Mouse (Mus musculus): Measurements from ENCODE around the gene Shkbp1. TPM values are rescaled to one million over a fixed set of nuclear protein-coding genes. Genes with fewer than 3 reads are reported as not detected.
A peak's percentile ranks its signal among the peaks of the same experiment; 100 is the strongest.

The Shkbp1 gene
- 10 to 100 TPM; 13.8 to 17.5 TPM for total RNA-seq (2021)

DNA sequence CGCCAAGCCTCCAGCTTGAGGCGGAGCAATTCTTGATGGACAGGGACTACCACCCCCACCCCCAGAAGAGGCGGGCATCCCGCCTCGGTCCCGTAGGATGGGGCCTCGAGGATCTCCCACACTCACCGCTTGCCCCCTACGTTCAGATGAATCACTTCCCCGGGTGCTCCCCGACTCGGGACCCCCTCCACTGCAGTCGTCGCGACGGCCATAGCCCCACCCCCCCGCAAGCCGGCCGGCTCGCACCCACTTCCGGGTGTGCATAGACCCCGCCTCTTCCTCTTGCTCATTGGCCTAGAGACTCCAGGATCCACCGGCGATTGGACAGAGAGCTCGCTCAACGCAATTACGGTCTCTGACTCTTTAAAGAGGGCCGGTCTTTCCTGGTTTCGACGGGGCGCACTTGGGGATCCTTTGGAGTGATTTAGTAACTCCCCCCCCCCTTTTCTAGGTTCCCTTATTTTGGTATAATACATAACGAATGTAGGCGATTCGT lies at the start of gene Shkbp1:
Gene Shkbp1, minus strand, starts transcription at position 275 of the 496 bp plus-strand sequence.
- intact Hi-C loops (cut with DNase I) = no loop called here
- peak; percentile 91 to 93 for DNase-seq

DNA sequence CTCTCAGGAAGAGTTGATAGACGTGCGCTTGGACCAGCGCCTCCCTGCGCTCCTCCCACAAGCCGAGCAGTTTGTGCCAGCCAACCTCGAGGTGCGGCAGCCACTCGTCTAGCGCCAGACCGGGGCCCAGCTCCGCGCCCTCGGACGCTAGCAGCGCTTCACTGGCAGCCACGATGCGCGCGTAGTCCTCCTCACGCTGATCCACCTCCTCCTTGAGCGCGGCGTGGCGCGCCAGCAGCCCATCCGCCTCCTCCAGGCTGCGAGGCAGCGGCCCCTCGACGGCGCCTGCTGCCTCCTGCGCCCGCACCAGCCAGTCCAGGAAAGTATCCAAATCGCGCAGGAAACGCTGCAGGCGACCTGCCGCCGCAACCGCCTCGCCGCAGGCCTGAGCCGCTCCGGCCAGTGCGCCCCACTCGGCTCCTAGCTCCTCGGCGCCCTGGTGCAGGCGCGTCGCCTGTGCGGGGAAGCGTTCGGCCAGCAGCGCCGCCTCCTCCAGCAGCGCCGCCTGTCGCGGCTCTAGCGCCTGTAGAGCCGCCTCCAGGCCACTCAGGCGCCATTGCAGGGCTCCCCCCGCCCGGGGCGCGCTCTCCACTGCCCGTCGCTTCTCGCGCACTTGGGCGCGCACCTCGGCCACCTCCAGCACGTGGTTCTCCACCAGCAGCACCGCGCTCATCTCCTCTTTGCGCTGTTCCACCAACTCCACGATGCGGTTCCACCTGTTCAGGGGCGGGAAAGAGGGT lies 48.6 kb upstream of the Shkbp1 start:
- intact Hi-C loops (cut with DNase I) = no loop called here
- DNase-seq = peak in 1 of 2 experiments; percentile 2

DNA sequence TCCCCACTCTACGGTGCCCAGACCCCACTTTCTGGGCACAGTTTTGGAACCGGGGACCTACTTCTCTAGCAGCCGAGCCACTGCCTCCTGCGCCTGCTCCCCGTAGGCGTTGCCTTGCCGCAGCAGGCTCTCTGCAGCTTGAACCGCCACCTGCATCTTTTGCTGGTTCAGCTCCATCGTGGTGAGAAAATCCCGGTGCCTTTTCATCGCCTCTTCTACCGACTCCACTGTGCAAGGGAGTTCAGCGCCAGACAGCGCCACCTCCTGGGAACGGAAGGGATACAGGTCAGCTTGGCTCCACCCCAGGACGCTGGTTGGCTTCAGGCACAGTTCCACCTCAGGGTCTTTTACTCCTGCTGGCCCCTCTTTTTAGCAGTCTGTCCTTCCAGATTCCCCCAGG lies 46.9 kb upstream of the Shkbp1 start:
- peak; percentile 54 to 74 for DNase-seq
- intact Hi-C loops (cut with DNase I) = no loop called here

DNA sequence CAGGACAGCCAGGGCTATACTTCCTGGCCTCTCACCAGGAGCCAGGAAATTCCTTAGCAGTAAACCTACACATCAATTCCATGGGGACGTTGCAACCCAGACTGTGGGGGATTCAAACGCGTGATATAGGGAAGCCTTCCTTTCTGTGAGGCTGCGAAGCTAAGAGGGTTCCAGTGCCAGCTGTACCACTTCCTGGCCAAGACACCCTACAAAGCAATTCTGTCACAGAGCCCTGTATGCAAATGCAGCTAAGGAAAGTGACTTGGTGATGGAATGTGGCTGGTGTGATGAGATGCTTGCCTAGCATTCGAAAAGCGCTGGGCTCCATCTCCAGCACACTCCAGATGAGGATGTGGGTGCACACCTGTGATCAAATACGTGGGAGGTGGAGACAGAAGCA lies 44.7 kb upstream of the Shkbp1 start:
- DNase-seq = no peak
- intact Hi-C loops (cut with DNase I) = no loop called here

DNA sequence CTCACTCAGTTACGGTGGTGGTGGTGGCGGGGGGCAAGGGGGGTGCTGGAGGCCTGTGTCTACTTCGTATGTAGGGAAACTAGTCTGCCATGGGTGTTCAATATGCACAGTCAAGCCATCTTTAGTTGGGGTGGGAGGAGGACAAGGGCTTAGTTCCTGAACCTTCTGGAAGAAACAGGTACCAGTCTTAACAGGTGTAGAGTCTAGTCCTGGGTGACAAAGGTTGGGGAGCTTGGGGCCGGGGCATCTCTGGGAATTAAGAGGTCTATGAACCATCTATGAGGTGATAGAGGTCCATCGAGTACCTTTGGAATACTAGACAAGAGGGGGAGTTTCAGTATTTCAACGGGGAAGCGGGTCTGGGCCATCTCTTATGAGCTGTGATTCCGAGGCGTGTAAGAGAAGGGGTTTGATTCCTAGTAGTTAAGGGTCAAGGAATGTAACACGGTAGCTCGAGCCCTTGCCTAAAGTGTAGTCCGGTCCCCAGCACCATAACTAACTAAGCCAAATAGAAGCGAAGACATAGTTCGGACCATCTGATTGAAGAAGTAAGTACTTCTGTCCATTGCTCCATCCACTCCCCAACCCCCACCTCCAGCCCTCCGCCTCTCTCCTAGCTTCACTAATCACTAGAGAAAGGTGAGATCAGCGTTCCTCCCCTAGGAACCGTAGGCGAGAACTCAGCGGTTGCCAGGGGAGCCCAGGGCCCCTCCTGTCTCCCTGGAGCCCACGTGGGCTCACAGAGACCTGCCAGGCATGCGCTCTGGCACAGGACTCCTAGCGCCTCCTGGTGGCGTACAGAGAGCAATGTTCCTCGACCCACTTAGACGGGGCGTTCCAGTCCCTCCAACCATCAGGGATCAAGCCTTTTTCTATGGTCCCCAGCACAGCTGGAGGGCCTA lies 41.5 kb upstream of the Shkbp1 start:
- peak; percentile 9 to 46 for DNase-seq
- intact Hi-C loops (cut with DNase I) = no loop called here

DNA sequence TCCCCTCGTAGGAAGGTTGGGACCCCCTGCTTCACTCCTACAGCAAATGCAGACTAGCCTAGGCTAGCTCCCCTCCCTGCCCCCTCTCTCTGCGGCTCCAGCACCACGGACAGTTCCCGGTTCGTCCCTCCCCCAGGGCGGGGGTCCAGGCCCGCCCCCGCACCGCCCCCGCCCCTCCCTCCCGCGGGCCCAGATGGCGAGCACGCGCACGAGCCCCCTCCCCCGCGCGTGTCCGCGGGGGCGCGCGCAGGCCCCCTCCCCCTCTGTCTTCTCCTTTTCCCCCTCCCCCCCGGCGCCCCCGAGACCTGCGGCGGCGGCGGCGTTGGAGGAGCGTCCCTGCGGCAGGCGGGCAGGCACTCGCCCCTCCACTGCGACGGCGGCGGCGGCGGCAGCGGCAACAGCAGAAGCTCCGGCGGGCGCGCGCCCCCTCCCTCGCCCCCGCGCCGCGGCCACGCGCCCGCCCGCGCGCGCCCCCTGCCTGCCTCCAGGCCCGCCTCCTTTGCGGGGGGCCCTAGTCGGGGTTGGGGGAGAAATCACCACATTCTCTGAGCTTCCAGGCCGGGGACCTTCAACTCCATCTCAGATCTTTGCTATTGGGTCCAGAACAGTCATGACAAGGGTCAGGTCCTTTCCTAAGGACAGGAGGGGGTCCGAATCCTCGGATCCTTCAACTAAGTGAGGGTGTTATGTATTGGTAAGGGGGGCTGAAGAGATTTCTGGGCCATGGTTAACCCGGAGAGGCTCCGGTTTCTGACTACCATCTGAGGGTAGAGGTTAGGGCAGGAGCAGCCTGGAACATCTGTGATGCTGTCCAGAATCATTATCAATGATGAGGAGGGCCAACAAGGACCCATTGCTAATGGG lies 40.6 kb upstream of the Shkbp1 start:
- intact Hi-C loops (cut with DNase I) = no loop called here
- peak; percentile 8 to 48 for DNase-seq

DNA sequence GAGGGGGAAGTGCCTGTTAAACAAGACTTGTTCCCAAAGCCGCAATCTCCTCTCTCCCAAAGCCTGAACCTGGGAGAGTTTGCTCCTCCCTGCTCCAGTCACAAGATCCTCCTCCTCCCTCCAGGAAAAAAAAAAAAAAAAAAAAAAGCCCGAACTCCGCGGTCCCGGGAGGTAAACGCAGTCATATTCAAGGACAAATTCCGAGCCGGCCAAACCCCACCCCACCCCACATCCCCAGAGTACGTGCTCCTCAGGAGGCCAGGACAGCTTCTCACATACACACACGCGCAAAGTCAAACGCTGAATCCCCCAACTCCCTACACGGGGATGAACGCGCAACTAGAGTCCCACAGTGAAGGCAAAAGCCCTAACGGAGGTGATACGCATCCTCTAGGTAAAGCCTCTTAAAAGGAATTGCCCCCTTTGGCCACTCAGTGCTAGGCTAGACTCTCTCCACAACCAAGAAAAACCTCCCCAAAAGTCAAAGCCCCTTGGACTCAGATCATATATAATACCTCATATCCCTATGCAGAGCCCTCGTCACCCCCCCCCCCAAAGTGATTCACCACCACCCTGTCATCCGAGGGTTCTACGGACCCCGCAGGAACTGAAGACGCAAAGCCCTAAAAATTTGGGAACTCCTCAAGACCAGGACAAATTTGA lies 39.8 kb upstream of the Shkbp1 start:
- no peak for DNase-seq
- intact Hi-C loops (cut with DNase I) = no loop called here

DNA sequence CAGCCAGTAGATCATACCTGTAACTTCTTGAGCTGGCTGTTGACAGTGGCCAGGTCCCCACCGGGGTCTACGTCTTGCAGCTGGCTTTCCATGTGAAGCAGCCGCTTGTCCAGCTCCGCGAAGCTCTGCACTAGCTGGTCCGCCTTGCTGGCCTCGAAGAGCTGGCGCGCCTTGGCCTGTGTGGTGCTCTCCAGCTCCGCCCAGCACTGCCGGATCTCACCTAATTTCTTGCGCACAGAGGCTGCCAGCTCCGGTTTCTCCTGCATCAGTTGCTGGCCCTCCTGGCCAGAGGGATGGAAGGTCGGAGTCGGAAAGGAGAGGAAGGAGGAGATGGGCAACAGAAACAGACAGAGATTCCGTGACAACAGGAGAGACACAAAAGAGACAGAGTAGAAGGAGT lies 35.6 kb upstream of the Shkbp1 start:
- DNase-seq = no peak
- intact Hi-C loops (cut with DNase I) = no loop called here

DNA sequence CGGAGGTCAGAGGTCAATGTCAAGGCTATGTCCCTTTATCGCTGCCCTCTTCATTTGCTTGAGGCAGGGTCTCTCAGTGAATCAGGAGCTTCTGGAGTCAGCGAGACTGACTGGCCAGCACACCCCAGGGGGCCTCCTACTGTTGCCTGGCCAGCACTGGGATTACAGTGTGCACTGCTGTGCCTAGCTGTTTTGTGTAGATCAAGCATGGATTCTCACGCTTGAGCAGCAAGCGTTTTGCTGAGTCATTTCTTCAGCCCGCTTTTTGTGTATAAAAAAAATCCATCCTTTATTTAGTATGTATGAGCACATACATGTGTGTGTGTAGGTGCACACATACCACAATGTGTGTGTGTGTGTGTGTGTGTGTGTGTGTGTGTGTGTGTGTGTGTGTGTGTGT lies 33.4 kb upstream of the Shkbp1 start:
- no peak for DNase-seq
- intact Hi-C loops (cut with DNase I) = no loop called here

DNA sequence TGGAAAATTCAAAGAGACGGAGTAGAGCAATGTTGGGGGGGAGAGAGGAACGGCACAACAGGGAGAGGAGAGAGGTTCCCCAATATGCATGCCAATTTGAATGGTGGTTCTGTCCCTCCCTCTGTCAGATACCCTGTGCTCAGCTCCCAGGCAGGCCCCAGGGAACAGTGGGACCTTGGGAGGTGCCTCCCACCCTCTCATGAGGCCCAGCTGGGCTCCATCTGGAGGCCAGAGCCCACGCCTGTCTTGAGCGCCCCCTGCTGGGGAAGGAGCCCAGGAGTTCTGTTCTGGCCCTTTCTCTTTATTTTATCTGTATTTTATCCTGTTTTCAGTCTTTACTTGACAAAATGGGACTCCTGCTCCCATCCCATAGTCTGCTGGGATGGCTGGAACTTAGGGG lies 28.9 kb upstream of the Shkbp1 start:
- intact Hi-C loops (cut with DNase I) = loop anchor here (1.0 kb wide), 1 partner anchor 48 kb away; no protein-coding TSS in a partner anchor

DNA sequence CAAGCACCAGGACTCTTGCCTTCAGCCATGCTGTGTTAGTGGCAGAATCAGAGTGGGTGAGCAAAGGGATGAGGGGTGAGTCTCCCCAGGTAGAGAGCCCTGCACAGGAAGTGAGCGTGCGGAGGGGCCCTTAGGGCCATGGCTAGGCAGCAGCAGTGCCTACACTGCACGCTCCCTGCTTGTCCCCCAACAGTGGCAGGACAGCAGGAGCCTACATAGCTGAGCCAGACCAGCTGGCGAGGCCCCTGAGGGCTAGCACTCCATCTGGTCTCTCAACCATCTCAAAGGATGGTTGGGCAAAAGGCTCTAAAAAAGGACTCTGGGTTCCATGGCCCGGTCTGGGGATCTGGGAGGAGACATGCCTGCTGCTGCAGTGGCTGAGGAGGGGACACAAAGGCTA lies 28.3 kb upstream of the Shkbp1 start:
- no peak for DNase-seq
- intact Hi-C loops (cut with DNase I) = loop anchor here (1.0 kb wide), 1 partner anchor 48 kb away; no protein-coding TSS in a partner anchor

More for the DNA sequence above, 28.9 kb upstream of the Shkbp1 start:
- DNase-seq = peak; percentile 48 to 79

DNA sequence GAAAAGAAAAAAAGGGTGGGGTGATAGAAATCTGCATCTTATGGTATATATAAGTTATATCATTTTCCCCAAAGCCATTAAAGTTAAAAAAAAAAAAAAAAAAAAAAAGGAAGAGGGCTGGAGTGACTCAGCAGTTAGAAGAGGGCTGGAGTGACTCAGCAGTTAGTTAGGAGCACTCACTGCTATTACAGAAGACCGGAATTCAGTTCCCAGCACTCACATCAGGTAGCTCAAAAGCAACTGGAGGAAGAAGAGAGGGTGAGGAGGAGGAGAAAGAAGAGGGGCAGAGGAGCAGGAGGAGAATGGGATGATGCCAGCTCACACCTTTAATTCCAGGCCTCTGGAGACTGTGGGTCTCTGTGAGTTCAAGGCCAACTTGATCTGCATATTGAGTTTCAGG lies 27.4 kb upstream of the Shkbp1 start:
- DNase-seq = no peak
- intact Hi-C loops (cut with DNase I) = no loop called here

DNA sequence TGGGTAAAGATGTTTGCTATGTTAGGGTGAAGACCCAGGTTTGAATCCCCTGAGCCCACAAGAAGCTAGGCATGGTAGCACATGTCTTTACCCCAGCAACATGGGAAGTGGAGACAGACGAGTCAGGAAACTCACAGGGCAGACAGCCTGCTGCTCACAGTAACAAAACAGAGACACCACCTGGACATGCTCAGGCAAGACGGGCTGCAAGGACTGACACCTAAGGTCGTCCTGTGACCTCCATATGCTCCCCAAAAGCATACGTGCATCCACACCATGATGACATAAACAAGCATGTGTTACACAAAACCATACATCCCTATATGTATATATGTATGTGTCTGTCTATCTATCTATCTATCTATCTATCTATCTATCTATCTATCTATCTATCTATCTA lies 25.7 kb upstream of the Shkbp1 start:
- intact Hi-C loops (cut with DNase I) = no loop called here
- DNase-seq = no peak

DNA sequence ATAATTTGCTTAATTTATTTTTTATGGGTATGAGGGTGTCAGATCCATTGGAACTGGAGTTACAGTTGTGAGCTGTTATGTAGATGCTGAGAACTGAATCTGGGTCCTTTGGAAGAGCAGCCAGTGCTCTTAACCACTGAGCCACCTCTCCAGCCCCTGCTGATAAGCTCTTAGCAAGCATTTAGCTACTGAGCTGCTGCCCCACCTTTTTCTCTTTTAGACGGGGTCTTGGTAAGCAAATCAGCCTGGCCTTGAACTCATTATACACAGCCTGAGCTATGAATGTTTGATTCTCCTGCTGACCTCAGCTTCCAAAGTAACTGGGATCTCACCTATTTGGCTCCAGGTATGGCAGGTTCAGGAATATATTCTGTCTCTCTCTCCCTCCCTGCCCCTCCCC lies 25.2 kb upstream of the Shkbp1 start:
- no peak for DNase-seq
- intact Hi-C loops (cut with DNase I) = no loop called here

DNA sequence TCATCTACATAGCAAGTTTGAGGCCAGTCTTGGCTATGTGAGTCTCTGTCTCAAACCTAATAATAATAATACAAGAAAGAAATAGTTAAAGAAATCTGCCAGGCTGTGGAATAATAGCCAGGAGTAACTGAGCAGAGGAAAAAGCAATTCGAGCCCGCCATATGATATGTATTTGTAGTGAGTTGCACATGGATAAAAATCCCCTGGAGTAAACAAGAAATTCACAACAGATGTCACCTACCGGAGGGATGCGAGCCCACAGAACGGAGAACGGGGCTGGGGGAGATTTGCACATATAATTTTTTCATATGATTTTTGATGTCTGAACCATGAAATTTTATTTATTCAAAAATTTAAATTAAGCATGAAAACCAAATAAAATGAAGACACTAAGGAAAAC lies 24.0 kb upstream of the Shkbp1 start:
- intact Hi-C loops (cut with DNase I) = no loop called here
- DNase-seq = no peak

DNA sequence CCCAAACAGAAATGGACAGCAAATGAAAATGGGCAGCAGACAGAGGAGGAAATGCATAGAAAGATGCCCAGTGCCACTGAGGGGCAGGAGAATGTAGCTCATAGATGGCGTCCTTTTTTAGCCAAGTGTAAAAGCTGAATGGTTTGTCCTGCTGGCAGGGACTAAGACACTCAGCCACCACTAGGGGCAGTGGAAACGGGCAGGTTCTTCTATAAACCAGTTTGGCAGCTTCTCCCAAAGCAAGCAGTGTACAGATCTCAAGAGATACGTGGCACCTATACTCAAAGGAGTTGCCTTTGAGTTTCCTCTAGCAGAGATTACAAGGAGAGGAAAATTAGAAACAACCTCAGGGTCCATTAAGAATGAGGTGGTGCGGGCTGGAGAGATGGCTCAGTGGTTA lies 22.6 kb upstream of the Shkbp1 start:
- no peak for DNase-seq
- intact Hi-C loops (cut with DNase I) = no loop called here

DNA sequence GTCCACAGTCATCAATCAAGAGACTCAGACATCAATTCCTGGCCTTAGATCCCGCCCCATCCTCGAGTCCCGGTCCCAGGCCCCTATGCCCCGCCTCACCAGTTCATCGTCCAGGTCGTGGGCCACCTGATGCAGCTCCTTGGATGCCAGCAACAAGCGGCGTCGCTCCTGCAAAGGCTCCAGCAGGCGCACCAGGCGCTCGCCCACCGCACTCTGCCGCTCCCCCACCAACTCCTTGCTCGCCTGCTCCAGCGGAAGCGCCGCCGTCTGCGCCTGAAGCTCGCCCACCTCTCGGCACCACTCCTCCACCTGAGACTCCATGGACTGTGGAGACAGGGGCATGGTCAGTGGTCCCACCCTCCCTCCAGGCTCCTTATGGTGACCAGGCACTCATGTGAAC lies 19.5 kb upstream of the Shkbp1 start:
- intact Hi-C loops (cut with DNase I) = no loop called here
- DNase-seq = no peak

DNA sequence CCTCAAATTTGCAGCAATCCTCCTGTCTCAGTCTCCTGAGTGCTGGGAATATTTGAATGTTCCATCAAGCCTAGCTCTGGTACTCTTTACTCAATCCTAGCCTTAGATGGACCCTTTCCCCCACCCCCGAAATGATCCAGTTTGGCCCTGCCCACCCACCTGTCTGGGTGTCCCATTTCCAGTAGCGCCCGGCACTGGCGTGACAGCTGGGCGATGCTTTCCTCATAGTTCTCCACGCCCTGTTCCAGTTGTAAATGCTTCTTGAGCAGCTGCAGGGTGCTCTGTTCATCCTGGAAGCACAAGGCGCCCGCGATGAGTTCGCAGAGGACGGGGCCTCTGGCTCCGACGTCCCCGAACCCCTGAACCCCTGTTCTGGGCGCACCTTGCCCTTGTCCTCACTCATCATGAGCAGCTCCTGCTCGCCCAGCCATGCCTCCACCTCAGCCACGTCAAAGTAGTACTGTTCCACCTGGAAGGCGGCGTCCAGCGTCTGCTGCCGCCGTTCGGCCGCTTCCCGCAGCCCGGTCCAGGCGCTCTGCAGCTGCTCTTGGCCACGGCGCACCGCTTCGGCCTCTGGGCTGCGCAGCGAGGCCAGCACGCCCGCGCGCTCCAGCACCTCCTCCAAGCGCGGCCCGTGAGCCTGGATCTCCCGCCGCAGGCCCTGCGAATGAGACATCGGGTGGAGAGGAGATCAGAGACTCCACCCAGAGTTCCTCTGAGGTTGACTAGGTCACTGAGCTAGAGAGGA lies 16.1 kb upstream of the Shkbp1 start:
- peak in 1 of 2 experiments; percentile 10 for DNase-seq
- intact Hi-C loops (cut with DNase I) = no loop called here

DNA sequence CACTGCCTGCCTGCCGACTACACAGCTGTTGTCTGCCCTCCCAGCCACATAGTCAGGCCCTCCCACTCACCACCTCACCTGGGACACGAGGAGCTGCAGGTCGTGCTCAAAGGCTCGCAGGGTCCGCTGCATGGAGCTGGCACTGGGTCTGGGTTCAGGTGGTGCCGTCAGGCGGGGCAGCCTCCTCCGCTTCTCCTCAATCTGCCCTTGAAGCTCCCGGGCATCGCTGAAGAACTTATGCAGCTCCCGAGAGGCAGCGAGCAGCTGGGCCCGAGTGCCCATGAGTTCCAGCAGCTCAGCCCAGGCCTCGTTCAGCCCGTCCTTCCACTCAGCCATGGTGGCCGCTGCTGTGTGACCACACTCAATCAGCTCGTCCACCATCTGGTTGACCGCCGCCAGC lies 13.3 kb upstream of the Shkbp1 start:
- intact Hi-C loops (cut with DNase I) = no loop called here
- no peak for DNase-seq

All from heart, postnatal 10 days (tissue).